Mouse (Mus musculus): ENCODE data around the gene Slc9b2. TPM values are rescaled to one million over a fixed set of nuclear protein-coding genes. Genes with fewer than 3 reads are reported as not detected.

The Slc9b2 gene
- polyA plus RNA-seq (2012; rRNA removed) = 2.7 and 3.5 TPM in 2 replicates
- polyA plus RNA-seq (2014; fragmentation: Nextera tagmentation; extraction: Ambion mirVana) = 3.3 and 3.8 TPM in 2 replicates

DNA sequence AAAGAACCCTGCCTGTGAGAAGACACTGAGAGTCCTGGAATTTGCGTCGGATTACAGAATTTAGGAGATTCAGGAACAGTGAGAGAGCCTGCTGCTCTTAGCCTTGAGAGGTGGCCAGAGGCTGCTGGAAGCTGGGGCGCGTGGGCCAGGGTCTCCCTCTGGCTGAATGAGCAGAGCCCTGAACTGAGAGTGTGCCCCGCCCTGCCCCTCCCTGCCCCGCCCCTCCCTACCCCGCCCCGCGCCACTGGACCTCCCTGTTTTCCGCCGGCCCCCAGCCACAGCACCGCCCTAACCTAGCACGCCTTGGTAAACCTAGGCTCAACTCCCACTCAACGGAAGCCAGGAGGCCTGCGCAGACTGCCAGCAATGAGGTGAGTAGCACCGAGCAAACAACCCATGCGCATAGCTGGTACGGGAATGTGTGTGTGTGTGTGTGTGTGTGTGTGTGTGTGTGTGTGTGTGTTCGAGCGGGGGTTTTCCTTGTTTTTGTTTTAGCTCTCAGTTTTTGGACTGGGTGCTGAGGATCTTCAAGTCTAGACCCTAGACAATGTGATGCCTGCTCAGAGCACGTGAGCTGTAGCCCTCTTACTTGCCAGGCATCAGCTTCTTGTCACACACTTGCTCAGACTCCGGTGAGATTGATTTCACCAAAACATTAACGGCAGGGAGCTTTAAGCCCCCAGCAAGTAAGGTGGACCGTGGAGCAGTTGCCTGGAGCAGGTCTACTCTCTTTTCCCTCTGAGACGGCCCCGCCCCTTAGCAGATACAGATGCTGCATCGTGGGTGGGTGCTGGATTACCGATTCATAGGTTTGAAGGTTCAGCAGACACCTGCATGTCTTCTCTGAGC is at the start of gene Slc9b2:
Gene Slc9b2 (plus strand): TSS at position 290 of the 849 bp plus-strand sequence.
- DNase-seq (ENCODE audit: low spot score) = peak; percentile 47
- H3K9me3 ChIP-seq (ENCODE audit: control insufficient read depth, low read length) = no peaks in the 10 kb centered on the region
- 10% methylated on average over 25 of the region's 28 CpGs for WGBS

GRCm38 (mm10) chr3:135258919-135259318 is 48.6 kb upstream of the Slc9b2 start:
- Histone ChIP-seq H3K36me3 (ENCODE audit: control insufficient read depth, insufficient read depth, low read length) (peaks cover 84% of the 10 kb centered on the region), H3K9ac (ENCODE audit: low read depth, low read length, severe bottlenecking) (no peak overlapping the region), H3K27ac (replicated peaks; ENCODE audit: low read depth, low read length) (no peak overlapping the region), H3K27me3 (ENCODE audit: control insufficient read depth, insufficient read depth, low read length) (no peaks in the 10 kb centered on the region), H3K4me3 (replicated peaks; ENCODE audit: low read length) (no peak overlapping the region), H3K4me2 (replicated peaks; ENCODE audit: low read depth, low read length, severe bottlenecking) (no peak overlapping the region), H3K4me1 (ENCODE audit: control insufficient read depth, insufficient read depth, low read length) (no peaks in the 10 kb centered on the region), H3K9me3 (ENCODE audit: control insufficient read depth, low read length) (no peaks in the 10 kb centered on the region)
- DNase-seq (ENCODE audit: low spot score) (no peak), ATAC-seq (ENCODE audit: low FRiP score, low read depth) (no peak)
- WGBS = 83% methylated on average over 10 of the region's 10 CpGs
- no peak for TF ChIP-seq POLR2A (IDR thresholded peaks at IDR 0.05; ENCODE audit: borderline replicate concordance, extremely low read depth, insufficient read depth, insufficient read length)

More for the DNA sequence above, at the start of gene Slc9b2:
- 0 out of 2 replicates have a peak, but pooled peaks have one; percentile 33 for TF ChIP-seq POLR2A (IDR thresholded peaks at IDR 0.05; ENCODE audit: borderline replicate concordance, extremely low read depth, insufficient read depth, insufficient read length)
- H3K27ac ChIP-seq (replicated peaks; ENCODE audit: low read depth, low read length) = no peak within 1 kb of the TSS
- peak within 1 kb of the TSS; percentile 68 for H3K4me2 ChIP-seq (replicated peaks; ENCODE audit: low read depth, low read length, severe bottlenecking)
- H3K4me3 ChIP-seq (replicated peaks; ENCODE audit: low read length) = peak within 1 kb of the TSS; percentile 33
- no peaks in the 10 kb centered on the region for H3K36me3 ChIP-seq (ENCODE audit: control insufficient read depth, insufficient read depth, low read length)
- peaks cover 4% of the 10 kb centered on the region; the same call in 1 of the 2 replicates for H3K4me1 ChIP-seq (ENCODE audit: control insufficient read depth, insufficient read depth, low read length)
- H3K27me3 ChIP-seq (ENCODE audit: control insufficient read depth, insufficient read depth, low read length) = no peaks in the 10 kb centered on the region
- peak; percentile 82 for ATAC-seq (ENCODE audit: low FRiP score, low read depth)
- H3K9ac ChIP-seq (ENCODE audit: low read depth, low read length, severe bottlenecking) = peak within 1 kb of the TSS; percentile 36

- Histone ChIP-seq H3K4me3 (replicated peaks; ENCODE audit: low read length) (no peak overlapping the region), H3K4me1 (ENCODE audit: control insufficient read depth, insufficient read depth, low read length) (no peaks in the 10 kb centered on the region), H3K27ac (replicated peaks; ENCODE audit: low read depth, low read length) (no peak overlapping the region), H3K4me2 (replicated peaks; ENCODE audit: low read depth, low read length, severe bottlenecking) (no peak overlapping the region), H3K9me3 (ENCODE audit: control insufficient read depth, low read length) (no peaks in the 10 kb centered on the region), H3K27me3 (ENCODE audit: control insufficient read depth, insufficient read depth, low read length) (no peaks in the 10 kb centered on the region), H3K9ac (ENCODE audit: low read depth, low read length, severe bottlenecking) (no peak overlapping the region), H3K36me3 (ENCODE audit: control insufficient read depth, insufficient read depth, low read length) (peaks cover 90% of the 10 kb centered on the region)
- no peak for TF ChIP-seq POLR2A (IDR thresholded peaks at IDR 0.05; ENCODE audit: borderline replicate concordance, extremely low read depth, insufficient read depth, insufficient read length)
- ATAC-seq (ENCODE audit: low FRiP score, low read depth) = no peak
- DNase-seq (ENCODE audit: low spot score) = no peak
- 93% methylated on average over 7 of the region's 7 CpGs for WGBS
These were observed 47.3 kb upstream of the Slc9b2 start for GRCm38 (mm10) chr3:135260233-135260632.

DNA sequence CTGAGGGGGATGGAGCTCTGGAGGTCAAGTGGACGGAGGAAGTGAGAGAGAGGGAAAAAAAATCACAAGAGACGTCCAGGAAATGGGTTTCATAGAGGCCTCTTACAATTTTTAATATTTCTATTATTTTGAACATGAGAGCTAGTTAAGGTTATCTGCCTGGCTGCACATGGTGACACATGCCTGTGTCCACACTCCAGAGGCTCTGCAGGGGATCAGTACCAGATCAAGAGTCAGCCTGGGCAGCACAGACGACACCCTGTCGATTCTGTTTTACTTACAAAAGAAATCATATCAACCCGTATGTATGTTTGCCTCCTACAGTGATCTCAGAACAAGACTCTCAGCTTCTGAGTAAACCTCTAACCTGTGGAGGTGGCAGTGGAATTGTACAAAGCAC is 38.9 kb upstream of the Slc9b2 start:
- no peak for DNase-seq (ENCODE audit: low spot score)
- no peak overlapping the region for H3K9ac ChIP-seq (ENCODE audit: low read depth, low read length, severe bottlenecking)
- H3K4me1 ChIP-seq (ENCODE audit: control insufficient read depth, insufficient read depth, low read length) = no peaks in the 10 kb centered on the region
- H3K9me3 ChIP-seq (ENCODE audit: control insufficient read depth, low read length) = no peaks in the 10 kb centered on the region
- peaks cover 67% of the 10 kb centered on the region for H3K36me3 ChIP-seq (ENCODE audit: control insufficient read depth, insufficient read depth, low read length)
- H3K4me3 ChIP-seq (replicated peaks; ENCODE audit: low read length) = no peak overlapping the region
- ATAC-seq (ENCODE audit: low FRiP score, low read depth) = no peak
- no peak overlapping the region for H3K4me2 ChIP-seq (replicated peaks; ENCODE audit: low read depth, low read length, severe bottlenecking)
- WGBS = 93% methylated on average over 5 of the region's 5 CpGs
- H3K27ac ChIP-seq (replicated peaks; ENCODE audit: low read depth, low read length) = no peak overlapping the region
- H3K27me3 ChIP-seq (ENCODE audit: control insufficient read depth, insufficient read depth, low read length) = no peaks in the 10 kb centered on the region
- no peak for TF ChIP-seq POLR2A (IDR thresholded peaks at IDR 0.05; ENCODE audit: borderline replicate concordance, extremely low read depth, insufficient read depth, insufficient read length)

DNA sequence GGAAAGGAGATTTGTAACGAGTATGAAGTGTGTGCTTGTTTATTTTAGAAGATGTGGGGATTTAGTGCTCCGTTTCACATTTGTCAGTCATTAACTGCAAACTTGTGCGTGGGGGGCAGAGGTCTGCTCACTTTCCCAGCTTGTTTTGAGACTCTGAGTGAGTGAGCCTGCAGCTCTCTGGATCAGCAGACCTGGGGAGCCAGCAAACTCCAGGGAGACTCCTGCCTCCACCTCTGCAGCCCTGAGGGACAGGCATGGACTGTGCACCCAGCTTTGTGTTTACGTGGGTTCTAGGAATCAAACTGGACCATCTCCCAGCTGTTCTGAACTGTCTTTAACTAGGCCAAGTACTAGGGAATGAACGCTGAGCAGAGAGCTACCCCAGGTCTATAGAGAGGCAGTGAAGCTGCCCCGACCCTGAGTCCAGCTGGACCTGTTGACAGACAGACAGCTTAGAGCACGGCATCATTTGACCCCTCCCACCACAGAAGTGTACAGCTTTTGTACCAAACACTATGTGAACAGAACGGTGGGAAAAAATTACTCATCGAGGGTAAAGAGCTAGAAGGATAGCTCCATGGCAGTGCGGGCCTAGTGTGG is 38.0 kb upstream of the Slc9b2 start:
- Histone ChIP-seq H3K4me3 (replicated peaks; ENCODE audit: low read length) (no peak overlapping the region), H3K9ac (ENCODE audit: low read depth, low read length, severe bottlenecking) (no peak overlapping the region), H3K27me3 (ENCODE audit: control insufficient read depth, insufficient read depth, low read length) (no peaks in the 10 kb centered on the region), H3K4me1 (ENCODE audit: control insufficient read depth, insufficient read depth, low read length) (no peaks in the 10 kb centered on the region), H3K9me3 (ENCODE audit: control insufficient read depth, low read length) (no peaks in the 10 kb centered on the region), H3K4me2 (replicated peaks; ENCODE audit: low read depth, low read length, severe bottlenecking) (no peak overlapping the region), H3K36me3 (ENCODE audit: control insufficient read depth, insufficient read depth, low read length) (peaks cover 58% of the 10 kb centered on the region), H3K27ac (replicated peaks; ENCODE audit: low read depth, low read length) (no peak overlapping the region)
- no peak for ATAC-seq (ENCODE audit: low FRiP score, low read depth)
- TF ChIP-seq POLR2A (IDR thresholded peaks at IDR 0.05; ENCODE audit: borderline replicate concordance, extremely low read depth, insufficient read depth, insufficient read length) = no peak
- 90% methylated on average over 10 of the region's 10 CpGs for WGBS
- DNase-seq (ENCODE audit: low spot score) = no peak
